Mouse (Mus musculus): ENCODE data around the gene Scml4.

DNA sequence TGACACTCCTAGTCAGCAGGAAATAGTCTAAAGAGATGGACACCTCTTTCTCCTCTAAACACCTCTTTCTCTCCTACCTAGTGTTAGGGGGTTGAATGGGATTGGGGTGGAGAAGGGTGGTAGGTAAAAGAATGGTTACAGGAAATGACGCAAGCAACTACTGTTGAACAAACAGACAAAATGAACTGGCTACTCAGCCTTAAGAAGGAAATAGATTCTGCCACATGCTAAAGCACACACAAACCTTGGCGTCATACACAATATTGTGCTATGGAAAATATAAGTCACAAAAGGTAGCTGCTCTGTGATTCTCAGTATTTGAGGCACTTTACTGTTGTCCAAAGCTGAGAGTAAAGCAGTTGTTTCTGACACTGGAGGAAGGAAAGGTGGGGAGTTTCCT lies 21.4 kb upstream of the Scml4 start:
- TF ChIP-seq GATA1 (IDR thresholded peaks at IDR 0.05; ENCODE audit: low read length), result no peak
- TF ChIP-seq TAL1 (IDR thresholded peaks at IDR 0.05; ENCODE audit: low read length), result no peak

Data from erythroblast, embryonic 14.5 days (primary cell).